Mouse (Mus musculus) embryonic facial prominence, embryonic 10.5 days (tissue): ENCODE results near the gene Asb17. TPM values are rescaled to one million over a fixed set of nuclear protein-coding genes. Genes with fewer than 3 reads are reported as not detected.
"Not testable (repeated sequence)": the region's sequence is repeated elsewhere in the genome, so short reads cannot be mapped to it uniquely, and the experiment has no call there.

Experiments used
- DNase-seq: peaks from one replicate; pipeline ENCODE4 v3.0.0-alpha.2; 2017; ENCODE audit warnings: low spot score
- H3K27ac ChIP-seq: fragments of 300-500 bp; sonication (generic); replicated peaks from 2 replicates; pipeline ENCODE4 v1.5.1; 2016; ENCODE audit warnings: mild to moderate bottlenecking
- H3K27me3 ChIP-seq: fragments of 300-500 bp; sonication (generic); replicated peaks from 2 replicates; pipeline ENCODE4 v1.6.1; 2016; ENCODE audit warnings: low read depth, mild to moderate bottlenecking; ENCODE audit not compliant: poor library complexity, severe bottlenecking
- H3K36me3 ChIP-seq: fragments of 300-500 bp; sonication (generic); replicated peaks from 2 replicates; pipeline ENCODE4 v1.6.1; 2016; ENCODE audit warnings: mild to moderate bottlenecking, moderate library complexity
- H3K4me1 ChIP-seq: fragments of 300-500 bp; sonication (generic); 2 replicates; pipeline ENCODE4 v1.6.1; 2016
- H3K4me3 ChIP-seq: fragments of 300-500 bp; sonication (generic); 2 replicates; pipeline ENCODE4 v1.5.1; 2016; ENCODE audit warnings: mild to moderate bottlenecking, moderate library complexity
- H3K9me3 ChIP-seq: fragments of 300-500 bp; sonication (generic); 2 replicates; pipeline ENCODE4 v1.6.1; 2016; ENCODE audit warnings: mild to moderate bottlenecking
- whole genome bisulfite sequencing: fragments of 180-500 bp; shearing (Covaris S2); methylation state at CpG from one replicate; pipeline ENCODE4 v1.1.7; 2016; 5-methylcytosine and 5-hydroxymethylcytosine counted together
- polyA plus RNA-seq: library from polyadenylated mRNA; unstranded; fragments of >200 nt; fragmentation: Nextera tagmentation; extraction: Ambion mirVana; gene quantifications from 2 replicates; pipeline ENCODE4 v1.2.1, GENCODE M21; 2016

Asb17 gene
- polyA plus RNA-seq, 1 experiment from 2014 or later, result 0.19 TPM

DNA sequence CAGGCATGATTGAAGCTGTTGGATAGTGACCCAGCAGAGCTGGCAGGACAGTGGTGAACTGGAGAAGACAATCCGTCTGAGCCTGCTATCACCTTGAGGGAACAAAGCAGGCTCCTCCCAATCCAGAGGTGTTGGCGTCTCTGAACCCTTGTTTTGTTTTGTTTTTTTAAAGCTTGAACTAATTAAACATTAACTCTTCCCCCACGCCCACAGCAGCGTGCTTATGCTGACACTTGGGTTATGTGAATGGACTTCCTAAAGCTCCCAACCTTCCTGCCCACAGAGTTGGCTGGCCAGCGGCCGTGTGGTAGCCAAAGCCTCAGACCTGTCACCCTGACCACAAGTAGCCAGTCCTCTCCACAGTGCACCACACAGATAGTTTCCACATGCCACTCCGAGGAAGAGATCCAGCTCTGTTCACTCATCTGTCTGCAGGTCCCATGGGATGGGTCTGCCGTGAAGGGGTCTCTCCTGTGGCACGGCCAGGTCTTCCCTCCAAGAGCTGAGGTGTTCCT lies 26.6 kb upstream of the Asb17 start:
- no peaks in the 10 kb centered on the region for H3K27me3 ChIP-seq
- H3K4me3 ChIP-seq, result no peak overlapping the region
- DNase-seq, result no peak
- H3K4me1 ChIP-seq, result peaks cover 8% of the 10 kb centered on the region
- WGBS, result 88% methylated on average over 9 of the region's 9 CpGs
- no peaks in the 10 kb centered on the region for H3K9me3 ChIP-seq
- peak overlapping the region; percentile 49; the same call in 1 of the 2 replicates for H3K27ac ChIP-seq
- no peaks in the 10 kb centered on the region for H3K36me3 ChIP-seq

DNA sequence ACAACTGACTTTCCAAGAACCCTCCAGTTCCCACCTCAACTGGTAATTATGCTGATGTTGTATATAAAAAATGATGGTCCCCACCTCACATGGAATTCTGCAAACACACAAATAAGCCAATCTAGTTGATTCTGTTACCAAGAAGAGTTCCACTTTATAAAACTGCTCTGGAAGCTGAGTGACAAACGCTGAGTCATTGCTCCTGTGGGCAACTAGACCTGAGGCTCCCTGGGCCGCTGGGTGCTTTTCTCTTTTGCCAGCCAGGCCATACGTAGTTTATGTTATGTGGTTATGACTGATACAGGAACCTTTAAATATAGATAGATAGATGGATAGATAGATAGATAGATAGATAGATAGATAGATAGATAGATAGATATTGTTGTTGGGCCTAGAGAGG lies 25.3 kb upstream of the Asb17 start:
- no peaks in the 10 kb centered on the region for H3K9me3 ChIP-seq
- no peak overlapping the region for H3K27ac ChIP-seq
- no peaks in the 10 kb centered on the region for H3K36me3 ChIP-seq
- no peaks in the 10 kb centered on the region for H3K27me3 ChIP-seq
- no peak for DNase-seq
- WGBS, result 98% methylated on average over 3 of the region's 3 CpGs
- peaks cover 8% of the 10 kb centered on the region for H3K4me1 ChIP-seq
- no peak overlapping the region for H3K4me3 ChIP-seq

GRCm38 (mm10) chr3:153819438-153819837 lies 24.6 kb upstream of the Asb17 start:
- no peak for DNase-seq
- H3K36me3 ChIP-seq, result no peaks in the 10 kb centered on the region
- peaks cover 8% of the 10 kb centered on the region for H3K4me1 ChIP-seq
- no peak overlapping the region for H3K27ac ChIP-seq
- 86% methylated on average over 9 of the region's 9 CpGs for WGBS
- no peaks in the 10 kb centered on the region for H3K27me3 ChIP-seq
- no peak overlapping the region for H3K4me3 ChIP-seq
- no peaks in the 10 kb centered on the region for H3K9me3 ChIP-seq

GRCm38 (mm10) chr3:153823671-153824515 lies 20.1 kb upstream of the Asb17 start:
- WGBS, result 77% methylated on average over 11 of the region's 11 CpGs
- DNase-seq, result no peak
- H3K4me3 ChIP-seq, result no peak overlapping the region
- H3K4me1 ChIP-seq, result peaks cover 6% of the 10 kb centered on the region
- H3K27me3 ChIP-seq, result no peaks in the 10 kb centered on the region
- no peaks in the 10 kb centered on the region for H3K9me3 ChIP-seq
- H3K27ac ChIP-seq, result no peak overlapping the region
- no peaks in the 10 kb centered on the region for H3K36me3 ChIP-seq

DNA sequence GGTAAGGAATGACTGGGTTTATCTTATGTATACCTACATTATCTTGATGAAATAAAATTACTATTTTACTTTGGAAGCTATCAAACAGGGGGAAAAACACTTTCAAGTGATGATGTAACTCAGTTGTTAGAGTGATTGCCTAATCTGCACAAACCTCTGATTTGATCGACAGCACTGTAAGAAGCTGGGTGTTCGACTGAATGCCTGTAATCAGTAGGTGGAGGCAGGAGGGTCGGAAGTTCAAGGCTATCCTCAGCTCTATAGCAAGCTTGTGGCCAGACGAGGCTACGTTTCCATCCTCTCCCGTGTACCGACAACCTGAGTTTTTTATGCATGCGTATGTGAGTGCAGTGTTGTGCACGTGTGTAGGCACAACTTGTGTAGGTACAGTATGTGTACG lies 18.8 kb upstream of the Asb17 start:
- 93% methylated on average over 10 of the region's 10 CpGs for WGBS
- no peak overlapping the region for H3K4me3 ChIP-seq
- no peaks in the 10 kb centered on the region for H3K36me3 ChIP-seq
- no peaks in the 10 kb centered on the region for H3K9me3 ChIP-seq
- no peaks in the 10 kb centered on the region for H3K27me3 ChIP-seq
- peaks cover 6% of the 10 kb centered on the region for H3K4me1 ChIP-seq
- H3K27ac ChIP-seq, result no peak overlapping the region
- DNase-seq, result no peak

GRCm38 (mm10) chr3:153826616-153827015 lies 17.4 kb upstream of the Asb17 start:
- Histone ChIP-seq H3K27me3 (no peaks in the 10 kb centered on the region), H3K4me3 (no peak overlapping the region), H3K36me3 (no peaks in the 10 kb centered on the region), H3K4me1 (peaks cover 6% of the 10 kb centered on the region), H3K9me3 (no peaks in the 10 kb centered on the region), H3K27ac (no peak overlapping the region)
- no peak for DNase-seq
- 21% methylated on average over 6 of the region's 6 CpGs for WGBS

DNA sequence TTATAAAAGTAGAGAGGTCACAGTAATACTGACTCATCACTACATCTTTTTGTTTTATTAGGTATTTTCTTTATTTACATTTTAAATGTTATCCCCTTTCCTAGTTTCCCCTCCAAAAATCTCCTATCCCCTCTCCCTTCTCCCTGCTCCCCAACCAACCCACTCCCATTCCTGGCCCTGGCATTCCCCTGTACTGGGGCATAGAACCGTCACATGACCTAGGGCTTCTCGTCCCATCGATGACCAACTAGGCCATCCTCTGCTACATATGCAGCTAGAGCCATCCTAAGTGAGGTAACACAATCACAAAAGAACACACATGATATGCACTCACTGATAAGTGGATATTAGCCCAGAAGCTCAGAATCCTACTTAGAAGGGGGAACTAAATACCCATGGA lies 14.2 kb upstream of the Asb17 start:
- H3K27me3 ChIP-seq, DNase-seq, H3K9me3 ChIP-seq, H3K4me1 ChIP-seq, H3K36me3 ChIP-seq, H3K4me3 ChIP-seq, H3K27ac ChIP-seq: not testable (repeated sequence)
- 94% methylated on average over 3 of the region's 3 CpGs for WGBS

DNA sequence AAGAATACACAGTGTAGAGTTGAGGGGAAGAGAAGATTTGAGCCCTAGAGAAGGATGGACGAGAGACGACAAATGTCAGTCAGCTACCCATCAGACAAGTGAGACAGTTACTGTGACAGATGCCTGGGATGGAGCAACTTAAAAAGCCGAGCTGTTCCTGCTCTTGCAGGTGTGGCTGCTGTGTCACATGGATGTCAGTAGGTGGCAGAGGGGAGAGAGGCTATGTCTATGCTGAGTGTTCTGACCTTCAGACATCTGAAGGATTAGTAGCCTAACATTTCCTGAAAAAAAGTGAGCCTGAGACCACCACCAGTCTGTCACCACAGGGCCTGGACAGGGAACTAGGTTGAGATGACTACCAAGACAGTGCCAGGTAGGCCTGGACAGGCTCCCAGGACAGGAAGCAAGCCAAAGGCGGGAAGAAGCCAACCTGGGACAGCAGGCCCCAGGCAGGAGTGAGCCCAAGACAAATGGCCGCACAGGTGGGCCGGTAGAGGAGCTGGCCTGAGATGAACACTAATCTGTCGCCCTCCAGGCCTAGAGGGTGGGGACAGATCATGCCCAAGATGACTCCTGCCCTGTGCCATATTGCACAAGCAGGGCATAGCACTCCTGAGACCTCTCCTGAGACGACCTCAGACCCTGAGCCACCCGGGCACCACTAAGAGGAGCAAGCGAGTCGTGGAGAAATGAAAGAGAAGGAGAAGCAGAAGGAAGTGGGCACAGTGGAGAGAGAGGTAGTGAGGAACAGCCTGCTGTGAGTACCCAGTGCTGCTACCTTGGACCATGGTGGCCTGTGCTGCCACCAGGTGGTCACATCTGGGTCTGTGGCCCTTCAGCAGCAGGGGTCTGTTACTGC lies 12.8 kb upstream of the Asb17 start:
- DNase-seq, result peak; percentile 53
- Histone ChIP-seq H3K27ac (peak overlapping the region; percentile 4), H3K4me1 (peaks cover 6% of the 10 kb centered on the region), H3K36me3 (no peaks in the 10 kb centered on the region), H3K27me3 (peaks cover 8% of the 10 kb centered on the region), H3K9me3 (no peaks in the 10 kb centered on the region), H3K4me3 (no peak overlapping the region)
- WGBS, result 71% methylated on average over 11 of the region's 11 CpGs

GRCm38 (mm10) chr3:153831873-153832653 lies 11.9 kb upstream of the Asb17 start:
- Histone ChIP-seq H3K4me1 (no peaks in the 10 kb centered on the region), H3K4me3 (no peak overlapping the region), H3K27me3 (peaks cover 8% of the 10 kb centered on the region), H3K9me3 (no peaks in the 10 kb centered on the region), H3K27ac (peak overlapping the region; percentile 59; the same call in 1 of the 2 replicates), H3K36me3 (no peaks in the 10 kb centered on the region)
- WGBS, result 72% methylated on average over 4 of the region's 4 CpGs
- no peak for DNase-seq

- H3K9me3 ChIP-seq, result no peaks in the 10 kb centered on the region
- WGBS, result 41% methylated on average over 6 of the region's 6 CpGs
- DNase-seq, result no peak
- no peaks in the 10 kb centered on the region for H3K36me3 ChIP-seq
- H3K4me3 ChIP-seq, result no peak overlapping the region
- peaks cover 8% of the 10 kb centered on the region for H3K27me3 ChIP-seq
- peaks cover 3% of the 10 kb centered on the region; the same call in 1 of the 2 replicates for H3K4me1 ChIP-seq
- H3K27ac ChIP-seq, result peak overlapping the region; percentile 59; the same call in 1 of the 2 replicates
These were observed 11.4 kb upstream of the Asb17 start for GRCm38 (mm10) chr3:153832654-153832945.

DNA sequence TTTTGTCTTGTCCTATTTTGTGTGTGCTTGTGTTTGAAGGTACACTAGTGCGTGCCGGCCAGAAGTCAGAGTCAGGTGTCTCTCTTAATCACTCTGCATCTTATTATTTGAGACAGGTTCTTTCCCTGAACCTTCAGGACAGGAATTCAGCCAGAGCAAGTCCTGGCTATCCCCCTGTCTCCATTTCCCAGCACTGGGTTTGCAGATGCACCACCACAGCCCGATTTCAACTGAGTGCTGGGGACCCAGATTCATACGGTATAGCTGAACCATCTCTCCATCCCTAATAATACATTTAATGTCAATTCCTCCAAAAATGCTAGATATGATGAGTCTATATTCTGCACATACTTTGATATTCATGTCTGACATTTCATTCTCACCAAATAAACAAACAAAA lies 9.9 kb upstream of the Asb17 start:
- Histone ChIP-seq H3K27ac (no peak overlapping the region), H3K4me3 (no peak overlapping the region), H3K9me3 (no peaks in the 10 kb centered on the region), H3K36me3 (no peaks in the 10 kb centered on the region), H3K27me3 (peaks cover 8% of the 10 kb centered on the region), H3K4me1 (peaks cover 4% of the 10 kb centered on the region; the same call in 1 of the 2 replicates)
- DNase-seq, result no peak
- 89% methylated on average over 4 of the region's 4 CpGs for WGBS

DNA sequence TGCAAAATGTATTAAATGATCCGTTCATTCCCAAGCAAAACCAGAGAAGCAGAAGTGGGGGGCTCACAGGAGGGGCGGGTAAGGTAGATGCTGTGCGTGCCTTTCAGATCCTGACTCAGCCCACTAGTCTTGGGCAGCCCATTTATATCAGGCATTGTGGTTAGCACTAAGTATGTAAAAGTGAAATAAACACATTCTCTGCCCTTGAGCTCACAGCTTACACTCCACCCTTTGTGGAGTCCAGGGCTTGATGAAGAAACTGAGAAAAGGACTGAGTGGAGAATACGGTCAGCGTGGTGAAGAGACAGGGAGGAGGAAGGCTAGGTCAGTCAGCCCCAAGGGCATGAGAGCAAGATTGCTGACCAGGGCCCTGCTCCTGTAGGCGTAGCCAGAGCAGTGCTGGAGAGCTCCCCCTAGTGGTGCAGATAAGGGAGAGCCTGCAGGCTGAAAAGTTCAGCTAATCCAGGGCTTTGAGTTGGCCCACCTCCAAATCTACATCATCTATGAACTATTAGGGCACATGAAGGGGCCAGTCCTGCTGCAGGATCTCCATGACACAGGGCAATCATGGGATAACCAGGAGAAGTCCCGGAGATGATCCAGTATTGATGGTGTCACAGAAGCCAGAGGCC lies 8.4 kb upstream of the Asb17 start:
- Histone ChIP-seq H3K4me1 (peaks cover 4% of the 10 kb centered on the region; the same call in 1 of the 2 replicates), H3K27me3 (peaks cover 8% of the 10 kb centered on the region), H3K4me3 (no peak overlapping the region), H3K9me3 (no peaks in the 10 kb centered on the region), H3K36me3 (no peaks in the 10 kb centered on the region), H3K27ac (0 out of 2 replicates have a peak overlapping the region, but pooled peaks have one; percentile 1)
- DNase-seq, result peak; percentile 71
- WGBS, result 53% methylated on average over 7 of the region's 7 CpGs
